Mouse (Mus musculus): ENCODE results near the gene Ubap2.

Ubap2 gene

GRCm38 (mm10) chr4:41266350-41266749 is 8.6 kb downstream of the Ubap2 start:
- in situ Hi-C loops (cut with MboI, MseI), result no loop called here

- in situ Hi-C loops (cut with MboI, MseI), result no loop called here
Observed at GRCm38 (mm10) chr4:41260691-41261090, 14.3 kb downstream of the Ubap2 start.

- in situ Hi-C loops (cut with MboI, MseI), result no loop called here
Observed at GRCm38 (mm10) chr4:41259019-41259418, 15.9 kb downstream of the Ubap2 start.

- in situ Hi-C loops (cut with MboI, MseI), result no loop called here
Observed at GRCm38 (mm10) chr4:41257752-41258151, 17.2 kb downstream of the Ubap2 start.

GRCm38 (mm10) chr4:41255564-41256210 is 19.3 kb downstream of the Ubap2 start:
- in situ Hi-C loops (cut with MboI, MseI), result no loop called here

- in situ Hi-C loops (cut with MboI, MseI), result no loop called here
Observed at GRCm38 (mm10) chr4:41253756-41254155, 21.2 kb downstream of the Ubap2 start.

GRCm38 (mm10) chr4:41245408-41245807 is 29.5 kb downstream of the Ubap2 start:
- in situ Hi-C loops (cut with MboI, MseI), result no loop called here

GRCm38 (mm10) chr4:41240916-41241315 is 34.0 kb downstream of the Ubap2 start:
- in situ Hi-C loops (cut with MboI, MseI), result no loop called here

GRCm38 (mm10) chr4:41235621-41236020 is 39.3 kb downstream of the Ubap2 start:
- in situ Hi-C loops (cut with MboI, MseI), result no loop called here

GRCm38 (mm10) chr4:41226351-41226750 is 48.6 kb downstream of the Ubap2 start:
- in situ Hi-C loops (cut with MboI, MseI), result no loop called here

- in situ Hi-C loops (cut with MboI, MseI), result no loop called here
Observed at GRCm38 (mm10) chr4:41225412-41225811, 49.5 kb downstream of the Ubap2 start.

- in situ Hi-C loops (cut with MboI, MseI), result loop anchor here (25.0 kb wide), 1 partner anchor 221 kb away; no protein-coding TSS in a partner anchor
Observed at GRCm38 (mm10) chr4:41208050-41208449, 66.9 kb downstream of the Ubap2 start.

GRCm38 (mm10) chr4:41205751-41206150 is 69.2 kb downstream of the Ubap2 start:
- in situ Hi-C loops (cut with MboI, MseI), result loop anchor here (25.0 kb wide), 1 partner anchor 218 kb away; no protein-coding TSS in a partner anchor

- in situ Hi-C loops (cut with MboI, MseI), result loop anchor here (25.0 kb wide), 1 partner anchor 215 kb away; no protein-coding TSS in a partner anchor
Observed at GRCm38 (mm10) chr4:41202135-41202534, 72.8 kb downstream of the Ubap2 start.

GRCm38 (mm10) chr4:41196861-41197610 is 77.9 kb downstream of the Ubap2 start:
- in situ Hi-C loops (cut with MboI, MseI), result no loop called here

- in situ Hi-C loops (cut with MboI, MseI), result no loop called here
Observed at GRCm38 (mm10) chr4:41195328-41195727, 79.6 kb downstream of the Ubap2 start.

- in situ Hi-C loops (cut with MboI, MseI), result no loop called here
Observed at GRCm38 (mm10) chr4:41192544-41193512, 82.1 kb downstream of the Ubap2 start.

- in situ Hi-C loops (cut with MboI, MseI), result no loop called here
Observed at GRCm38 (mm10) chr4:41189809-41190208, 85.1 kb downstream of the Ubap2 start.

- in situ Hi-C loops (cut with MboI, MseI), result no loop called here
Observed at GRCm38 (mm10) chr4:41179825-41180725, 94.9 kb downstream of the Ubap2 start.

GRCm38 (mm10) chr4:41174631-41175030 is 100.3 kb downstream of the Ubap2 start:
- in situ Hi-C loops (cut with MboI, MseI), result no loop called here

- in situ Hi-C loops (cut with MboI, MseI), result no loop called here
Observed at GRCm38 (mm10) chr4:41170970-41171369, 104.0 kb downstream of the Ubap2 start.
